Mouse (Mus musculus): ENCODE measurements around the gene Prss23.
A peak's percentile ranks its signal among the peaks of the same experiment; 100 is the strongest.

Prss23 gene

DNA sequence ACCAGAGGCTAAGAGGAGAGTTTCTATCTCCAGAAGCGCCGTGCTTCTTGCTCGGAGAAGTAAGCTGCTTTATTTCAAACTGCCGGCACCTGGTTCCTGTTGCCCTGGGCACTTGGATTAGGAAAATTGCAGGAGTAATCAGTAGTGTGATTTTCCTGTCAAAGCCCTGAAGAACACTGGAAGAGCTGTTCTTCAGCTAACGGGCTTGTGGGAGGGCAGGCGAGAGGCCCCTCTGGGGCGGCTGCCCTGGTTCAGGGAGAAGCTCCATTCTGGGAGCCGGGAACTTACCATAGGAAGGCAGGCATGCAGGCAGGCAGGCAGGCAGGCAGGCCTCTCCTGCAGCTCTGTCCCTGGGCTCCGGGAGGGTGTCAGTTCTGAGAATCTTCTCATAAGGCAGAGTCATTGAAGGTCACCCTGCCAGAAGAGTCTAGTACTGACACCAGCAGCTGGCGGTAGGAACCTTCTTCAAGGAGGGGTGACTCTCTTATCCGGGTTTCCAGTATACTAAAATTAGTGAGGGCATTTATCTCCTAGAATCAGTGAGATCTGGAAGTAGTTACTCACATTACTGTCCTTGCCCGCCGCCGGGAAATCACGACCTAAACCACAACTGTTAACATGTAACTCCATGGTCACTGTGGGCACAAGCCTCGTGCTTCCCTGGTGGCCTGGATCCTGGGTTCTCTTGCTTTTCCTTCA is at the start of gene Prss23:
Gene Prss23, minus strand, starts transcription at position 457 of the 699 bp plus-strand sequence.
- DNase-seq, result no peak

DNA sequence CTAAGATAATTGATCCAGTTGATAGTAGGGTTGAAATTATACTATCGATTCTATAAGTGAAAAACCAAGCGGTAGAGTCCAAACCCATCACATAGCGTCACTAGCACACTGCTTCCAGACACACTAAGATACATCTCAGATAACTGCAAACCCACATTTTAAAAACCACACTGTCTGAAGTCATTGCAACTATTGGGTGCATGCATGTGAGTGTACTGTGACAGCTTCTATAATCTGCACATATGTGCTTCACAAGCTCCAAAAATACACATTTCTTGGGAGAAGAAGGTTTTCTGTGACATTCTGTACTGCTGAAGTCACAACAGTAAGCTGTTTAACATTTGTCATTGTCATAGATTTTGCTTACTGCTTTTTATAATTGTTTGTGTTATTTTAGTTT is 49.1 kb upstream of the Prss23 start:
- no peak for DNase-seq

DNA sequence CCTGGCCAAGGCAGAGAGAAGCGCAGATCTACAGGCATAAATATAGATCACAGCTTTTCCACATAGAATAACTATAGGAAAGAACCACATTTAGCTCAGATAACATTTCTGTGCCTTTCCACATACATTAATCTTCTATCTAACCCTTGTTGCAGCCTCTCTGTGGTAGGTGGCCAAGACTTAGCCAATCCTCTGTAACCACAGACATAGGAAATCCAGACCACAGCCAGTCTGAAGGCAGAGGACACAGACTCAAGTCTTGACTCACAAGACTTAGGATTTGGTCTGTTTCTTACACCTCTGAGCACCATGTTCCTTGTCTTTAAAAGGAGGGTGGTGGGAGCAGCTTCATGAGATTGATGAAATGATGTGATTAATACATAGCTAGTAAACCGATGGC is 37.6 kb upstream of the Prss23 start:
- DNase-seq, result no peak

DNA sequence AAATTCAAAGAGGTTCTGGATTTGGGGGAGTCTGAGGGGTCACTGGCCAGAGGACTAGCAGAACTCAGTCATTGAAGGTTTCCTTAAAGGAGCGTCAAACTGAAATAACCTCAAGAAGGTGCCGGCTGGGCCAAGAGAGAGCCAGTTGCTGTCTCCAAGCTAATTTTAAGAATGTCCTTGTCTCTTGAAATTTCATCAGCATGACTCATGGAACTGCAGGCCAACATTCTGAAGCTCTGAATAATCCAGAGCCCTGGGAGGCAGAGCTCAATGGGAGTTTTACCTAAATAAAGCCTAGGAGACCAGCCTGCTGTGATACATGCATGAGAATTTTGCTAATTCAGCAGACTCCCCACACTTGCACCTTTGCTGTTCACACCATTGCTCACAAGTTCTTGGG is 36.5 kb upstream of the Prss23 start:
- no peak for DNase-seq

DNA sequence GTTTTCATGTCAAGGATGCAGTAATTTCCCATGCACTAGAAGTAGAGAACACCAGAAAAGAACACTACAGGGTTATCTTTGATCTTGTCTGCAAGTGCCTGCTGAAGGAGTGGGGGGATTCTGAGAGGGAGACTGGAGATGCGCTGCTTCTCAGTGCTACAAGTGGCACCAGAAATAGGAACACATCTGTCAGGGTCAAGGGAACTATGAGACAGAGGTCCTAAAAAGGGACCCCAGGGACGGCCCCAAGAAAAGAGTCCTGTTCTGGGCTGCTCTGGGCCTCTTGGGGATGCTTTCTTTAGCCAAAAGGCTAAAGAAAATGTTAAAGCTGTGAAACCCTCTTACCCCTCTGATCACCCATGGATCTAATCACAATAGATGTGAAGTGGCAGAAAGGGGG is 35.2 kb upstream of the Prss23 start:
- no peak for DNase-seq

DNA sequence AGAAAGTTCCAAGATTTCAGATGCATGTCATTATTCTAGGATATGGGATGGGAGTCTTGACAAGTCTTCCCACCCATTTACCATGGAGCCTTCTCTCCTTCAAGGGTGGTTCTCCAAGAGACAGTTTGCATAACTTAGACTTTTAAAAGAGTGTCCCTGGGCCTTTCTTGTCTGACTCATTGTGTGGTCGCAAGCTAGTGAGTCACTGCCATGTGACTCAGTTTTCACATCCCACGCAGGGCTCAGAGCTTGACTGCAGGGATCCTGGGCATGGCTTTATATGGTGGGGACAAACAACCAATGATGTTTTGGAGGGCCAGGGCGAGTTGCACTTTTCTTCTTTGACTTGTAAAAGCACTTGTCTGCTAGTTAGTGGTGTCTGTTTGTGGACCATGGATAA is 34.0 kb upstream of the Prss23 start:
- no peak for DNase-seq

DNA sequence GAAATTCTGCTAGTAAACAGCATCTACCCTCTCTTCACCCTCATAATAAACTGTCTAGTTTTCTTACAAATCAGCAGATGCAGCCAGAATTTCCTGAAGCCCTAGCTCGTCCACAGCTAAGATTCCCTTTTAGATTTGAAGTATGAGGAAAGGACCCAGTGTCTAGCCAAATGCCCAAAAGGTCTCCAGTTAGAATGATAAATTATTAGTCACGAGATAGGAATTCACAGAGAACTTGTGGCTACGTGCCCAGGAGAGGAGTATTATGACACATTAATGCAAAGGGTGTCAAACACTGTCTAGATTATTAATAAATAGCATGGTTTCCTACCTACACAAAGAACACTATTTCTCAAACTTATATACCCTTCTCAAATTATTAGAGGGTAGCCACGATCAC is 32.6 kb upstream of the Prss23 start:
- no peak for DNase-seq

DNA sequence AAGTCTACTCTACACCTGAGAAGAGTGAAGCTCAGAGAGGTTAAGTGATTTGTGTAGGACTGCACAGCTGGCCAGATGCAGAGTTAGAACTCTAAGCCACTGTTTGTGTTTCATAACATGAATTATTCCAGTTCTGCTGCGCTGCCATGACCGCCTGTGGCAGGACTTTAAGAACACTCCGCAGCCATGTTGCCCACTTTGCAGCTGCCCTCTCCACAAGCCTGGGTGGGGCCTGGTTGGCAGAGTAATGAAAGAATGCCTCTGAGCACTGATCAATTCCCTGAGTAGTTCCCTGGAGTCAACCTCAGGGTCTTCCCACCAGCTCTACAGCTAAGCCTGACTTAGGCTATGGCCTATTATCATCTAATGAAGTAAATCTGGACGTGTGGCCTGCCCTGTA is 32.1 kb upstream of the Prss23 start:
- DNase-seq, result no peak

DNA sequence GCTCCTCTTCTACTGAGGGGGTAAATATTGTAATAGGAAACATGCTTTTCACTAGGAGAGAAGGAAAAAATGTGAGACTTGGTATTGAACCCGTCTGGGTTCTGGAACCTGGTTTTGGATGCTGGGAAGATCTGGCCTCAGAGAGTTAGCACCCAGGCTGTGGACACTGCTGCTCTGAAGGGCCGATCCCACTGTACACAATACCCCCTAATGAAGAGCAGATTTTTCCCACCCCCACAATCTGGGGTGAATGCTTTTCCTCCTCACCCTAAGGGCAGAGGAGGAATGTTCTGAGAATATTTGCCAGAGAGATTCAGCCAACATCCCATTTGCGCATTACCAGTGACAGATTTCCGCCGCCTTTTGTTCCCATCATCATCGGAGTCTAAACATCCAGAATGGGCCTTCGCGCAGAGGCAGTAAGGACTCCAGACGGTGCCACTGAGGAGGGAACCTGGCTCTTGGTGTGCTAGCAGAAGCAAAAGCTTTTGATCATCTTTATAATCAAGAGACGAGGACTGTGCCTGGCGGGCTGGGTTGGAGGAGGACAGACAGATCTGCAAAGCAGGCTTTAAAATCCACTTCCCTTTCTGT is 31.6 kb upstream of the Prss23 start:
- peak; percentile 4 for DNase-seq

DNA sequence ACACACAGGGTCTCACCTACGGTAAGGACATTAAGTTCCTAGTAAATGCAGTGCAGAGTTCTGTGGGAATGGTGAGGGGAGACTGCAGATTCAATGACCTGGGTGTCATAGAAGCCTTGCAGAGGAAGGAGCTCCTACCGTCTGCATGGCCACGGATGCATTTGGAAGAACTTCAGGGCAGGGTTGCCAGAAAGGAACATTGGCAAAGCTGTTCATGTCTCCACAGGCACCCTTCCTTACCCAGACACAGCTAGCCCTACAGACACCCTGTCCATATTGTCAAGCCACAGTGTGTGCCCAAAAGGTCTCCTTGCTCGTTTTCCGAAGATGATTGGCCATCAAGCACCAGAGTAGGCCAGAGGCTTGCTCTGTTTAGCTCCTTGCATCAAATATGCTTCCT is 30.1 kb upstream of the Prss23 start:
- no peak for DNase-seq

DNA sequence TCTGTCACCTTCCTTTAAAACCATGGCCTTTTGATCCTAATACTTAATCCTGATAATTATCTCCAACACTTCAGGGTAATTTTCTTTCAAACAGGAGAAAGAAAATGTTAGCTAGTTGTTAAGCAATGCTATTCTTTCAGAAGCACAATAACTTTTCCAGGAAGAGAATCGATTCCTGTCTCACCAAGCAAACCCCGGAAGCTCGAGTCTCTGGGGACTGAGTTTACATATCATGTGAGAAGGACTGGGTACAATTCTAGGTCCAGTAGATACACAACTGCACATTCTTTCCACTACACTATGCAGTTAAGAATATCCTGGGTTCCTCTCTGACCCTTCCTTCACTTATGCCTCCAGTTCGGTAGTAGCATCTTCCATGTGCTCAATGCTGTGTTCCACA is 29.7 kb upstream of the Prss23 start:
- DNase-seq, result no peak

DNA sequence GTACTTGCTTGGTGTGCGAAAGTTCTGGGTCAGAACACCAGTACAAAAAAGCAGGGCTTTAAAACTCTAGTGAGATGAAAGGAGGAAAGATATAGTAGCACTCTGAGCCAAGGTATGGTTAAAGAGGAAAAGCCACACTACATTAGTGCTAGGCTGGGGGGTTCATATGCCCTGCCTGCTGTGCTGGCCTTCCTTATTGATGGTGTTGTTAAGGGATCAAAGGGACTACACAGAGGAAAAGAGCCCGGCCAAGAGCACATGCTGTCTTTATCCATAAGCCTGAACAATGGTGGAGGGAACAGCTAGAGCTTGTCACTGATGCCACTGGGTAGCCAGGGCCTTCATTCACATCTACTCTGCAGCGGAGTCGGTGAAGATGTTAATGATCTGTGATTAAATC is 28.2 kb upstream of the Prss23 start:
- DNase-seq, result no peak

DNA sequence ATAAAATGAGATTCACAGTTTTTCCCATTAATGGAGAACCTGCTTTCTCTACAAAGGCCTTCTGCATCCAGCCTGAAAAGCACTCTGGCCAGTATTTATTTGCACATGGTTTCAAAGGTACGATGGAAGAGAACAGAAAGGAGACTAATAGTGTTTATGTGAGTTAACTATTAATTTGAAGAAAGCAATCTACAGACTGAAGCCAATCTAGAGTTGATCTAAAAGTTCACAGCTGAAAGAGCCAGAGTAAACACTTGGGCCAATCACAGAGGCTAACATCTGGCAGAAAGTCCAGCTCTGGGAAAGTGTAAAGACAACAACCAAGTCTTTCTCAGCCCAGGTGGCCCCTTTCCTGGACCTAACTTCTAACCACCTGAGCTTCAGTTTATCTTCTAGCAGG is 27.1 kb upstream of the Prss23 start:
- DNase-seq, result peak; percentile 12

DNA sequence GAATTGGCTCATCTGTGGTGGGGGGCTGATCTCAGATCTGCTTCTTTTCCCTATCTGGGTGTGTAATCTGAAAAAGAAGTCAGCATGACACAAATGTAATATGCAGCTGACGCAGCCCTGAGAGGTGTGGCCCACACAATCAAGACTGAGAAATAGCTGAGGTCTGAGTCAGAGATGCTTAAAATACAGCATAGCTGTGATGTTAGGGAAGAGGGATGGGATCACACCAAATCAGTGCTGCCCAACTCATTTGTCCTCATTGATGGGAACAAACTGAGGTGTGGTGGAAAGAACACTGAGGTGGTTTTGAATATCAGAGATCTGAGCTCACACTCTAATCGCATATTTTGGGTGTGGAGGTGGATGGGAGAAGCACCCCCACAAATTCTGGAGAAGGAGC is 14.0 kb upstream of the Prss23 start:
- no peak for DNase-seq

DNA sequence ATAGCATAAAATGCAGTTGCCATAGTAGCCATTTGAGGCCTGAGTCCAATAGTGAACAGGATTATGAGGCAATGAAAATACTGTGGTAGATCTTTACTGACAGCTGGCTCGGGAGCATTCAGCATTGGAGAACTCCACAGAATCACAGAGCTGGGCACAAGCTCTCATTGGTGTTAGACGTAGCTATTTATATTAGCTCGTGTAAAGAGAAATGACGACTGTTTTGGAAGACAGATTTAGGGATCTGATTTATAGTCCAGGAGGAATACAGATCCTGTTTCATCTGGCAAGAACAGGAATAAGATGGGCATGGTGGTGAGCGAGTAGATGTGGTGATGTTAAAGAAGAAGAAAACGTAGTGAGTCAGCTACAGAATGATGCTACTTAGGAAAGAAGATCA is 12.4 kb upstream of the Prss23 start:
- no peak for DNase-seq

DNA sequence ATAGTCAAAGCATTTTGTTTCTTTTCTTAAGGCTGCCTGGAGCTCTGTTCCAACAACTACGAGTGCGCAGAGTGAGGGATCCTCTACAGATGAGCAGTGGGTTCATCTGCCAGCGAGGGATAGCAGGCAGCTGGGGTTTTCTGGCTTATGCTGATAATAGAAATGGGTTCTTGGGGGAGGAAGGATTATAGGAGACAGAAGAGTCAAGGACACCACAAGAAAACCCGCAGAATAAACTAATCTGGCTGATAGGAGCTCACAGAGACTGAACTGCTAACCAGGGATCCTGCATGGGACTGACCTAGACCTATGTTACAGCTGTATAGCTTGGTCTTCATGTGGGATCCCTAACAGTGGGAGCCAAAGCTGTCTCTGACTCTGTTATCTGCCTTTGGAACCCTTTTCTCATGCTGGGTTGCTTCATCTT is 456 bp upstream of the Prss23 start:
- no peak for DNase-seq

DNA sequence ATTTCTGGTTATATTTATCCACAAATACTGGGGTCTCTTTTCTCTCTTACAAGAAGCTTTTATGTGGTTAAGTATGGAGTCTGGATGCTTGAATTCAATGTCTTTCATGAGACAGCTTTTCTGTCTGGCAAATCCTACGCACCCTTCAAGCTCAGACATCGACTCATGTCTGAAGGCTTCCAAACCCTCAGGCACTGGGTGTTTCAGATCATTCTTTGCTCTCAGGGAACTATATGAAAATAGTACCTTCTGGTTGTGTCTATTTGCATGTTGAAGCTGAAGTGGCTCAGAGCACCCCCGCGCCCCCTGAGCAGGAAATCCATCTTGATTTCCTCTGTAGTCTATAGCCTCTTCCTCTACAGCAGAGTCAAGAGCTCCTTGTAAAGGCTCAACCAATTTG is 3.2 kb downstream of the Prss23 start:
- no peak for DNase-seq

DNA sequence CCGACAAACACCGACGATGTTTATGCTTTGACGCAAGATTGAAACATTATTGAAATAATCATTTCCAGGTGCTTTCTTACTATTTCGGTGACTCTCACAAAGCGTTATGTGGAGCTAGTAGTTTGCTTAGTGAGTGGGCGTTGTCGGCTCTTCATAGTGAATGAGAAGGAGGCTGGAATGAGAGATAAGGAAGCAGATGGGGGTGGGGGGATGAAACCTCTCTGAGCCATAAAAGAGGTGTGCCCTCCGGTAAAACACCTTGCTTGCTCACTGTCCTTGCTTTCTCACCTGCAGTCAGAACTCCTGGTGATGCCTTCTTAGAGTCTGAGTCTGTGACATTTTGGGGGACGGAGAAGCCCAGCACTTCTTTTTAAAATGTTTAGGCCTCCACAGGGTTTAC is 4.8 kb downstream of the Prss23 start:
- no peak for DNase-seq

DNA sequence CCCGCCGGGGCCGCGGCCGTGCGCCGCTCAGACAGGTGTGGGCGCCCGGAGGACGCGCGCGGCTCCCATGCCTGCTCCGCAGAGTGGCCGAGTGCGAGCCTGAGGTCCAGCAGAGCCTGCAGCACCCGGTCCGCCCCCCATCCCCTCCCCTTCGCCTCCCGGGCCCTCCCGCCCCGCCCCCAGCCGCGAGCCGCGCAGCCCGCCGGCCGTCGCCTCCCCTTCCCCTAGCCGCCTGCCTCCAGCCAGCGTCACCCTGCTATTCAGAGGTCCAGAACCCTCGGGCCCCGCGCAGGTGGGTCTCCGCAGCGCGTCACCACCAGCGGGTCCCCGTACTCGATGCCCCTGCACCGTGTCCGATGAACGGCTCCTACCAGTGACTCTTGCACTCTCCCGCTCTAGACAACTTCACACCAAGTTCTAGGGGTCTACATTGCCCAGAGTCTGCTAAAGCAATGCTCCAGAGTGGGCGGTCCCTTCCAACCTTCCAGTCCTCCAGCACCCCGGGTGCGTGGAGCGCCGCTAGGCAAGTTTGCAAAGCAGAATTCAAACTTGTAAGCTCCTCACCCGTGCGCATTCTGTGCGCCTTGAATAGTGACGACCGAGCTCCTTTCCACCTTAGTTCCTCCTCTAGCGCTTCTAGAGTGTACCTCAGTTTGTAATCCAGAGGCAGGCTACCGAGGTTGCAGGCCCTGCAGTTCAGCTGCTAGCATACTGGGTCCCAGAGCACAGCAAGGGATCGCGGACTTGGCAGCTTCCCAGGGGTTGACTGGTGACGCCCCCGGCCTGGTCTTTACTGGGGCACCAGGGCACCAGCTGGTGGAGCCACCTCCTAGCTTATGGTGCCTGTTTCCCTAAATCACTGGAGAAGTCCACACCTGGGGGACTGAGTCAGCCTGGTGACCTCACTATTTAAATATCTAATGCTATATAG is 9.3 kb downstream of the Prss23 start:
- DNase-seq, result peak; percentile 80

DNA sequence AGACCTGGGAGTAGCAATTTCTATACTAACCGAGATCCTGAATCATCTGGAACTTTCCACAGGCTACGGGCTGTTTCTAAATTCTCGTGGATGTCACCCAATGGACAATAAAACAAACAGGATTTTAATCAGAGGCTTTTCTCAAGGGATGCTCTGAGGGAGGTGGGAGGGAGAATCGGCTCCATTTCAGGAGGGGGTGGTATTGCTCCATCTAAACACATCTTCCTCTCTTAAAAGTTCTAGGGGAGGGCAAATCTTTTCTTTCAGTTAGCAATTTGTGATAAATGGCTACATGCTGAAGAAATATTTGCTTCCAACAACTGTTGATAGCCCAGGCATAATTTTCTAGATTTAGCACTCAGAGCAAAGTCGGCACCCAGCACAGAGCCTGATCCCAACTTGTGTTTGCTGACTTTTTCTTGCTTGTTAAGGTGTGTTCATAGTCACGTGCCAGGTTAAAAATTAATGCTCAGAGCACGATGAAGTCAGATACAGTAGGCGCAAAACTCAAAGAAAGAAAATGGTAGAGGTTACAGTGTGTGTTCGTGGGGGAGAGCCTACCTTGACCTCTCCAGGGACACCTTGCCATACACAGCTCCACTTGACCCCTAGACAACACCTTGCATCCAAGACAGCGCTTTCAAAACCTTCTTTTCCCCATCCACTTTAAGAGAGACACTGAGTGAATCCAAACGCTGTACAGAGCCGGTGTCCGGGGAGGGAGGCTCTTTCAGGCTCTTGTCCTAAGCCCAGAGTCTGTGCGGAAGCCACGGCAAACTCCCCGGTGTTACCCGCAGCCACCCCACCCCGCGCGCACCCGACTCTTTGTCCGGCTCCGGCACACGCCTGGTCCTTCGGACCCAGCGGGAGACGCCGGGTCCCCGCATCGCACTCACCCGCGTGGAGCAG is 10.2 kb downstream of the Prss23 start:
- DNase-seq, result peak; percentile 41

DNA sequence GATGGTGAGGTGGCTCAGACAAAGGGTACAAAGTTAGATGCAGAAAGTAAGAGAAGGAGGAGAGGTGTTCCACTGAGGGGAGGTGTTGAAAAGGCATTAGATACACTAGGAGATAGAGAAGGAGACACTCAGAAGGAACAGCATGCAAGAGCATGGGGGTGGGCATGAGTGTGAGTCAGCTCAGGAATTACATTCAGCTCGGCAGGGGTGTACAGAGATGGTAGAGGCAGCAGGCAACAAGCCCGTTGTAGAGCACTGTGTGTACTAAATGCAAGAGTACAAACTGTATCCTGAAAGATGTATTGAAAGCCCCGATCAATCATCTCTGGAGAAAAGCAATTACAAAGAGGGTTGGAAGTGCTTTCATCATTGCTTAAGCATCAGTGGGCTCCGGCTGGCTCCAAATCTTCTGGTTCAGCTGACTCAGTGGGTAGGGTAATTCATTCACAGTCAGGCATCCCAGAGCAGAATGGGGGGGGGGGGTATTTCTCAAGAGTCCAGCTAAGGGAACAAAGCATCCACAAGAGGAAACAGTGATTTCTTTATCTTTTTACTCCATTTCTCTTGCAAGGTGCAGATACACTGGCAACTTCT is 15.0 kb downstream of the Prss23 start:
- DNase-seq, result no peak

DNA sequence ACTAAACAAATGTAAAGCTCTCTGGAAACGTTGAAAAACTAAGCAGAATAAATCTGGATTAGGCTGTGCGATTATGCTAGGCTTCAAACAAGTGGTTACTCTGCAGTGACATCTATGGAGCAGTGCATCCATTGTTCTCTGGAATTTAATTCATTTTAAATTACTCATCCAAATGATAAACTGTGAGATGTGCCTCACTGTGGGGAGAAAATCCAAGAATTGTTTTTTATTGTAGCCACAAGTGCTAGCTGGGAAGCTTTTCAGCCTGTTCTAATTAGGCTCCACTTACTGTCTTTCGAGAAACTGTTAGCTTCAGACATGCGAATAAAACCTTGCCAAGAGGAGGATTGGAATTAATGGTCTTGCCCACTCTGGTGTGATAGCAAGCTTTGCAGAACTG is 18.3 kb downstream of the Prss23 start:
- DNase-seq, result no peak

Data from kidney, adult 11 months (tissue).